Mouse (Mus musculus): ENCODE measurements at regions not wholly inside any gene's neighbourhood (a gene's known extent, or its start where the extent isn't known, plus 50 kb on each side); places are given as distances from the start of the nearest gene placed in this dataset.

GRCm38 (mm10) chr2:109578870-109579310, 95.6 kb upstream of the Bdnf start:
- DNase-seq: no peak

DNA sequence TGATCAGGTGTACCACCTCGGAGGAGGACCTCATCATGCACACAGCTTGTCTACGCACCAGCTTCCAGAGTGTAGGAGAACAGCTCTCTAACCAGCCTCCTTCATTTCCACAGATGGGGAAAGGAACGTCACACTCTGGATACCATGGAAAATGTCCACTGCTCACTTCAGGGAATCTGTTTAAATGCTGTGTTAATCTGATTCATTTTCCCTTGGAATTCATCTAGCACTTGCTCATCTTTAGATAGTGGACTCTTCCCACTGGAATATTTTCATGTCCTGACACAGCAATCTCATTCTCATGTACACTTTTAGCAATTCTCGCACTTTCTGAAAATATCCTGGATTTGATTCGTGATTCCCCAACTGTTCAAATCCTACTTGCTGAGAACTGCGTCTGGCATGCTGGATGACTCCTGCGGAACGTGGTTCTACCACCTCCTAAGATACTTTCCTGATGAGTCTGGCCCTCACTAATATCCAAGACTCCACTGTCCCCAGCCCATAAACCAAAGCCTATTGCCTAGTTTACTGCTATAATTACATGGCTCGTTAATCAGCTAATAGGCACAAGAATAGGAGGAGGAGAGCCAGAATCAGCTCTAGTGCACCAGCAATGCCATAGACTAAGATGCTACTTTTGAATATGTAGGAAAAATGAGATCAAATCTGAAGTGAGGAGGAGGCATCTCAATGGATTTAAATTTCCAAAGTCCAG, 56.0 kb upstream of the Bdnf start:
- no peak for DNase-seq

- no peak for DNase-seq
Observed at GRCm38 (mm10) chr2:109619676-109620075, 54.8 kb upstream of the Bdnf start.

DNA sequence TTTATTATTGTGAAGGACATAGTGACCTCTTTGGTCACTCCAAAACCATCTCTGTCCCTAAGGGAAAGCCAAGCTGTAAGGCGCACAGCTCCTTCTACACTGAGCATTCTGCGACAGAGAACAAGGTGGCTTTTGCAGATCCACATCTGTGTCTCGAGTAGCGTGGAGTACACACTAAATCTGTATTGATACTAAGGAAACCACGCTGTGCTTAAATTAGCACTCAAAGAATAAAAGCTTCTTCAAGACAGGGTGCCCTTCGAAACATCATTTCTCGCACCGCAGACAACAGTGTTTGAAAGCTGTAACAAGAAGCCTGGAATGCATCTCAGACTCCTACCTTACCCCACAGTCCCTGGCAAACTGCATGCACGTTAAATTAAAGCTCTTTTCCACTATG, 52.9 kb upstream of the Bdnf start:
- no peak for DNase-seq

Data from kidney, postnatal 14 days (tissue).